Comparison of ENCODE assay signal across 7 mouse cellular contexts in the genomic region with DNA sequence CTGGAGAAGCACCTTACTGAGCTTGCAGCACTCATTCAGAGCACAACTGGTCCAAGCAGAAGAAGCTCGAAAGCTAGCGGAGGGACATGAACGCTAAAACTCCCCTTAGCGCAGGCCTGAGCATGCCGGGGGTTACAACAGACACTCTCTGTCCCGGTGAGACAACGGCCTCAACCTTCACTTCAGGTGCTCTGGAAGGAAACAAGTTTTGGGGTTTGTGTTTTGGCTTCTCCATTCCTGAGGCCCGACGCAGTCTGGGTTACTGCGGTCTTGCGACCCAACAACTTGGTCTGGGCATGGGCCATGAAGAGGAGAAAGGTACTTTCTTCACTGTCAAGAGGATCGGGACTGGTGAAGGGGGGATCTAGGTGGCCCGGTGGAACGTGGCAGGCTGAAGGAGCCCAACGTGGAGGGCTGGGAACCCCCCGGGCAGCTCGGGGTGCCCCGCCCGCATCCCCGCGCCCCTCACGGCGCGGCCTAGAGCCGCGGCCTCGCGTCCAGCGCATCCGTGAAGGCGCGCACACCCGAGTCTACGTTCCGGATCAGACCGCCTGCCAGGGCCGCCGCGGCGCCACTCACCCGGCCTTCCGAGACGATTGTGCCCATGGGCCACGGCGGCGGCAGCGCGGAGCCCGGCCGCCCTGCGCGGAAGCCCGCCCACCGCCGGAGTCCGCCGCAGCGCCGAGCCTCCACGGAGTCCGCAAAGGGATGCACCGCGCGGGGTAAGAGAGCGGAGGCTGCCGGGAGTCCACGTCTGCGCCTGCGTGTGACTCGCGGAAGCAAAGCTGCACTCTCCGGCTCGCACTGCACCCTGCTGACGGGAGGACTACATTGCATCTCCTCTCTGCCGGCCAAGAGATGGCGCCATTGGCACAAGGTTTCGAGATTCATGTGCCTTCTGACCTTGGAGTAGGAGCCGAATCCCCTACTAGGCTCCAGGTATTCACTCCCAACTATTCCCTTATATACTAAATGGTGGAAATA. TPM values are rescaled to one million over a fixed set of nuclear protein-coding genes. Genes with fewer than 3 reads are reported as not detected.
DNase-seq lines count a peak whose midpoint lies in the region; ATAC-seq lines count a peak whose summit lies in the region.

No protein-coding gene starts in this region.

- no peaks in the 10 kb centered on the region for H3K4me1 ChIP-seq in embryonic facial prominence, embryonic 11.5 days (ENCODE audit: control insufficient read depth, insufficient read depth, low read length)
- peaks cover 7% of the 10 kb centered on the region for H3K4me1 ChIP-seq in limb, embryonic 10.5 days
- peaks cover 12% of the 10 kb centered on the region for H3K4me1 ChIP-seq in midbrain, embryonic 13.5 days (replicated peaks)

- WGBS in embryonic facial prominence, embryonic 11.5 days: under 1% methylated on average over 57 of the region's 78 CpGs
- under 1% methylated on average over 77 of the region's 78 CpGs for WGBS in limb, embryonic 10.5 days
- under 1% methylated on average over 78 of the region's 78 CpGs for WGBS in midbrain, embryonic 13.5 days

- peak; percentile 99 for ATAC-seq in embryonic facial prominence, embryonic 11.5 days (replicated peaks; ENCODE audit: insufficient number of reproducible peaks, low FRiP score, low TSS enrichment, low read depth)
- peak; percentile 99 for ATAC-seq in granulocyte monocyte progenitor cell, adult 5-6 weeks (replicated peaks; ENCODE audit: poor library complexity, severe bottlenecking)
- peak; percentile 99 for ATAC-seq in midbrain, embryonic 13.5 days

- peak overlapping the region; percentile 71 for H3K4me2 ChIP-seq in embryonic facial prominence, embryonic 11.5 days (ENCODE audit: low read depth, low read length)
- peak overlapping the region; percentile 95 for H3K4me2 ChIP-seq in midbrain, embryonic 13.5 days (replicated peaks)

- H3K27me3 ChIP-seq in embryonic facial prominence, embryonic 11.5 days (ENCODE audit: control insufficient read depth, insufficient read depth, low read length): no peaks in the 10 kb centered on the region
- no peaks in the 10 kb centered on the region for H3K27me3 ChIP-seq in limb, embryonic 10.5 days (ENCODE audit: low read depth, poor library complexity, severe bottlenecking)
- no peaks in the 10 kb centered on the region for H3K27me3 ChIP-seq in midbrain, embryonic 13.5 days

- H3K9ac ChIP-seq in embryonic facial prominence, embryonic 11.5 days (replicated peaks; ENCODE audit: low read length): peak overlapping the region; percentile 98
- peak overlapping the region; percentile 98 for H3K9ac ChIP-seq in midbrain, embryonic 13.5 days (replicated peaks)

- peak overlapping the region; percentile 47; the same call in 1 of the 2 replicates for H3K27ac ChIP-seq in embryonic facial prominence, embryonic 11.5 days (replicated peaks; ENCODE audit: low read depth, low read length)
- peak overlapping the region; percentile 97 for H3K27ac ChIP-seq in limb, embryonic 10.5 days
- H3K27ac ChIP-seq in midbrain, embryonic 13.5 days: peak overlapping the region; percentile 83

- peak; percentile 97 for DNase-seq in adrenal gland, postnatal 14 days
- peak; percentile 95 for DNase-seq in embryonic facial prominence, embryonic 11.5 days (ENCODE audit: low spot score)
- DNase-seq in kidney, adult 11 months: peak; percentile 93
- DNase-seq in limb, embryonic 10.5 days (ENCODE audit: low spot score): peak; percentile 94
- DNase-seq in spleen, adult 12 weeks (ENCODE audit: low spot score): peak; percentile 89

- peaks cover 2% of the 10 kb centered on the region; the same call in 1 of the 2 replicates for H3K36me3 ChIP-seq in embryonic facial prominence, embryonic 11.5 days (replicated peaks; ENCODE audit: control insufficient read depth, insufficient read depth, low read depth, low read length)
- H3K36me3 ChIP-seq in limb, embryonic 10.5 days: peaks cover 36% of the 10 kb centered on the region
- H3K36me3 ChIP-seq in midbrain, embryonic 13.5 days: peaks cover 27% of the 10 kb centered on the region

- peak overlapping the region; percentile 95 for H3K4me3 ChIP-seq in embryonic facial prominence, embryonic 11.5 days (ENCODE audit: low read depth, low read length)
- peak overlapping the region; percentile 97 for H3K4me3 ChIP-seq in limb, embryonic 10.5 days
- peak overlapping the region; percentile 95 for H3K4me3 ChIP-seq in midbrain, embryonic 13.5 days (replicated peaks)

- H3K9me3 ChIP-seq in embryonic facial prominence, embryonic 11.5 days (replicated peaks; ENCODE audit: control insufficient read depth, low read length): no peaks in the 10 kb centered on the region
- H3K9me3 ChIP-seq in limb, embryonic 10.5 days (replicated peaks): no peaks in the 10 kb centered on the region
- no peaks in the 10 kb centered on the region for H3K9me3 ChIP-seq in midbrain, embryonic 13.5 days

RNA-seq across cellular contexts. Expression of gene Rbm17, which starts 1.2 kb away (rescaled TPM):
- total RNA-seq in adrenal gland, postnatal 14 days (2021): 121 and 145 TPM in 2 replicates
- 196 and 220 TPM in 2 replicates for polyA plus RNA-seq in embryonic facial prominence, embryonic 11.5 days (2014; fragmentation: Nextera tagmentation; extraction: Ambion mirVana)
- total RNA-seq in granulocyte monocyte progenitor cell, adult 5-6 weeks (2014; fragmentation: Nextera tagmentation): 117 and 160 TPM in 2 replicates
- total RNA-seq in granulocyte monocyte progenitor cell, adult 5-6 weeks (2017): 180 and 233 TPM in 2 replicates
- 190 and 195 TPM in 2 replicates for polyA plus RNA-seq in limb, embryonic 10.5 days (2016; fragmentation: Nextera tagmentation; extraction: Ambion mirVana)
- polyA plus RNA-seq in midbrain, embryonic 13.5 days (2015; fragmentation: Nextera tagmentation; extraction: Ambion mirVana): 140 and 146 TPM in 2 replicates

RNA-seq across cellular contexts. Expression of gene Gm17490, which starts 23.3 kb away (rescaled TPM):
- total RNA-seq in adrenal gland, postnatal 14 days (2021): not detected in 2 replicates
- polyA plus RNA-seq in embryonic facial prominence, embryonic 11.5 days (2014; fragmentation: Nextera tagmentation; extraction: Ambion mirVana): not detected in 2 replicates
- total RNA-seq in granulocyte monocyte progenitor cell, adult 5-6 weeks (2014; fragmentation: Nextera tagmentation): not detected in 2 replicates
- not detected in 2 replicates for total RNA-seq in granulocyte monocyte progenitor cell, adult 5-6 weeks (2017)
- not detected in 2 replicates for polyA plus RNA-seq in limb, embryonic 10.5 days (2016; fragmentation: Nextera tagmentation; extraction: Ambion mirVana)
- not detected in 2 replicates for polyA plus RNA-seq in midbrain, embryonic 13.5 days (2015; fragmentation: Nextera tagmentation; extraction: Ambion mirVana)

RNA-seq across cellular contexts. Expression of gene Il2ra, which starts 39.8 kb away (rescaled TPM):
- total RNA-seq in adrenal gland, postnatal 14 days (2021): 0.19 and 1.5 TPM in 2 replicates
- polyA plus RNA-seq in embryonic facial prominence, embryonic 11.5 days (2014; fragmentation: Nextera tagmentation; extraction: Ambion mirVana): not detected in 2 replicates
- total RNA-seq in granulocyte monocyte progenitor cell, adult 5-6 weeks (2014; fragmentation: Nextera tagmentation): not detected in 2 replicates
- not detected in 2 replicates for total RNA-seq in granulocyte monocyte progenitor cell, adult 5-6 weeks (2017)
- not detected in 2 replicates for polyA plus RNA-seq in limb, embryonic 10.5 days (2016; fragmentation: Nextera tagmentation; extraction: Ambion mirVana)
- 0.16 TPM in 1 of 2 replicates, not detected in the other for polyA plus RNA-seq in midbrain, embryonic 13.5 days (2015; fragmentation: Nextera tagmentation; extraction: Ambion mirVana)

RNA-seq across cellular contexts. Expression of gene Pfkfb3, which starts 48.9 kb away (rescaled TPM):
- total RNA-seq in adrenal gland, postnatal 14 days (2021): 136 and 152 TPM in 2 replicates
- 12.2 and 13.8 TPM in 2 replicates for polyA plus RNA-seq in embryonic facial prominence, embryonic 11.5 days (2014; fragmentation: Nextera tagmentation; extraction: Ambion mirVana)
- 44.8 and 74.9 TPM in 2 replicates for total RNA-seq in granulocyte monocyte progenitor cell, adult 5-6 weeks (2014; fragmentation: Nextera tagmentation)
- total RNA-seq in granulocyte monocyte progenitor cell, adult 5-6 weeks (2017): 43.8 and 44.8 TPM in 2 replicates
- polyA plus RNA-seq in limb, embryonic 10.5 days (2016; fragmentation: Nextera tagmentation; extraction: Ambion mirVana): 10.7 and 11.3 TPM in 2 replicates
- polyA plus RNA-seq in midbrain, embryonic 13.5 days (2015; fragmentation: Nextera tagmentation; extraction: Ambion mirVana): 23.4 and 24.8 TPM in 2 replicates

Comparison
In these comparisons a context has a peak if more than half of its experiments do, and no peak if none do; other contexts are left out.
1. Peak in every context shown above with its lines: DNase-seq, ATAC-seq, H3K4me3 ChIP-seq and H3K27ac ChIP-seq.
2. H3K27ac ChIP-seq: peak in every context shown above with its lines; median percentile 97 in limb, embryonic 10.5 days; 83 in midbrain, embryonic 13.5 days; 47 in embryonic facial prominence, embryonic 11.5 days.